Mouse (Mus musculus): ENCODE measurements around the gene Sh3pxd2a. TPM values are rescaled to one million over a fixed set of nuclear protein-coding genes. Genes with fewer than 3 reads are reported as not detected.
A peak's percentile ranks its signal among the peaks of the same experiment; 100 is the strongest.

Gene Sh3pxd2a
- polyA plus RNA-seq, 1 experiment from 2014 or later: 6.4 TPM

DNA sequence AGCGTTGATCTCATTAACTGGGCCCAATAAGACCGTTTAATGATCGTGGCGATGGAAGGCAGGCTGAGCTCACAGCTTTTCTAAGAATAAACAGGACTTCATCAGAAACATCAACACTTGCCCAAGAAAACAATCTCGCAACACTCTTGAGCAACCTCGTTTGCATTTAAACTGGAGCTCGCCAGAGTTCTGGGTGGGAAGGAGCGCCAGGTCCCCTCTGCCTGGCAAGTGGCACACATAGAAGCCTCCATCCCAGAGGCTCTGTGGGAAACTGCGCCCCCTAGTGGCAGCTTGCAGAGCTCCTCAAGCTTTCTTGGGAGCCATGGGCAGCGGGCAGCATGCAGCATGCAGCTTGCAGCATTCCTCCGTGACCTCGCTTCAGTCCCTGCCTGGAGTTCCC, 126.5 kb downstream of the Sh3pxd2a start:
- H3K9me3 ChIP-seq (replicated peaks): no peaks in the 10 kb centered on the region
- WGBS: 27% methylated on average over 12 of the region's 12 CpGs
- no peak overlapping the region for H3K27ac ChIP-seq
- H3K36me3 ChIP-seq: no peaks in the 10 kb centered on the region
- ATAC-seq (replicated peaks; ENCODE audit: low FRiP score): peak; percentile 74; the same call in 1 of the 2 replicates
- H3K9ac ChIP-seq: 0 out of 2 replicates have a peak overlapping the region, but pooled peaks have one; percentile 15
- peaks cover 16% of the 10 kb centered on the region for H3K27me3 ChIP-seq
- H3K4me3 ChIP-seq (replicated peaks): no peak overlapping the region
- H3K4me1 ChIP-seq: peaks cover 46% of the 10 kb centered on the region
- H3K4me2 ChIP-seq: peak overlapping the region; percentile 44

DNA sequence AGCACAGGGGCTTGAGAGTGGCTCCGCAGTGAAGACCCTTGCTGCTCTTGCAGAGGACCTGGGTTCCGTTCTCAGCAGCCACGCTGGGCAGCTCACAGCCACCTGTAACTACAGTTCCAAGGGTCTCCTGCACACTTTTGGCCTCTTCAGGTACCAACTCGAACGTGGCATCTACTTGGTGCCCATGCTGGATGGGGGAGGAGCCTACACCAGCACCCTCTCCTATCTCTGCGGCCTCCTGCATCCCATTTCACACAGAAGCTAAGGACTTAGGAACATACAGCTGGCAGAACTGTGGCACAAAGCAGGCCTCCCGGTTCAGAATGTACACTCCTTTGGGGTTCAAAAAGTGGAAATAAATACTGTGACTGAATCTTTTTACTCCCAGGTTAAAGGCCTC, 127.0 kb downstream of the Sh3pxd2a start:
- no peak overlapping the region for H3K27ac ChIP-seq
- ATAC-seq (replicated peaks; ENCODE audit: low FRiP score): no peak
- peaks cover 11% of the 10 kb centered on the region for H3K27me3 ChIP-seq
- no peak overlapping the region for H3K9ac ChIP-seq
- H3K36me3 ChIP-seq: no peaks in the 10 kb centered on the region
- peaks cover 48% of the 10 kb centered on the region for H3K4me1 ChIP-seq
- WGBS: 82% methylated on average over 7 of the region's 7 CpGs
- no peak overlapping the region for H3K4me2 ChIP-seq
- no peak overlapping the region for H3K4me3 ChIP-seq (replicated peaks)
- H3K9me3 ChIP-seq (replicated peaks): no peaks in the 10 kb centered on the region

DNA sequence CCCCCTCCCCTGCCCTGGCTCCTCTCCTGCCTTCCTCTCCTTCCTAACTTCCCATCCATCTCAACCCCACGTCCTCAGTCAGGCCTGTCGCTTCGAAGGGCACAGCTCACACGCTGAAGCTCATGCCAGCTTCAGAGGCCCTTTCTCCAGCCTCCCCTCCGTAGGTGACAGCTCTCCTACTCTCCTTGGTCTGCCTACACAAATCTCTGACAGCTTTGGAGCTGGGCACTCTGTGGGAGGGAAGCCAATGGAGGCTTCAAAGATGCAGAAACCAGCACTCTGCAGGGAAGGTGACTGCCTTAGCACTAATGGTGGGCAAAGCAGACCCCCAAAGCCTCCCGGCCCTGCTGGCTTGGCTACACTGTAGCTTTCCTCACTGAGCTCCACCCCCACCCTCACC, 128.9 kb downstream of the Sh3pxd2a start:
- no peak overlapping the region for H3K4me2 ChIP-seq
- H3K27ac ChIP-seq: no peak overlapping the region
- H3K36me3 ChIP-seq: no peaks in the 10 kb centered on the region
- no peaks in the 10 kb centered on the region for H3K9me3 ChIP-seq (replicated peaks)
- peaks cover 7% of the 10 kb centered on the region for H3K27me3 ChIP-seq
- no peak overlapping the region for H3K4me3 ChIP-seq (replicated peaks)
- H3K9ac ChIP-seq: no peak overlapping the region
- WGBS: 56% methylated on average over 6 of the region's 6 CpGs
- ATAC-seq (replicated peaks; ENCODE audit: low FRiP score): no peak
- peaks cover 58% of the 10 kb centered on the region for H3K4me1 ChIP-seq

DNA sequence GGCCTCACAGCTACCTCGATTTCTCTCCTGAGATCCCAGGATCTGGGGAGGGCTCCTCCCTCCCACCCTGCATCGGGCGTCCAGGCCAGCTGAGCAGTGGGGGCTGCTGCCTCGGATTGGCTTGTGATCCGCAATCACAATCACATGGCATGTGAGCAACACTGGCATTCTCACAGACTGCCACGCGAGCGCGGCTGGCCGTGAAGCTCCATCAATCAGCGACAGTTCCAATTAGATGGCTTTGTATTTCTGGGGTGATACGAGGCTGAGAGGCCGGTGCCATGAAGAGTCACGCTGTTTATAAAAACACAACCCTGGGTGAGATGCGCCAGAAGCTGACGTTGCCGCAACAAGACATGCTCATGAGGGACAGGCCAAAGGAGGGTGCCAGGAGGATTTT, 129.5 kb downstream of the Sh3pxd2a start:
- peaks cover 60% of the 10 kb centered on the region for H3K4me1 ChIP-seq
- no peak for ATAC-seq (replicated peaks; ENCODE audit: low FRiP score)
- H3K9ac ChIP-seq: no peak overlapping the region
- no peaks in the 10 kb centered on the region for H3K36me3 ChIP-seq
- peaks cover 7% of the 10 kb centered on the region for H3K27me3 ChIP-seq
- no peak overlapping the region for H3K27ac ChIP-seq
- H3K4me3 ChIP-seq (replicated peaks): no peak overlapping the region
- 47% methylated on average over 17 of the region's 17 CpGs for WGBS
- H3K4me2 ChIP-seq: no peak overlapping the region
- no peaks in the 10 kb centered on the region for H3K9me3 ChIP-seq (replicated peaks)

DNA sequence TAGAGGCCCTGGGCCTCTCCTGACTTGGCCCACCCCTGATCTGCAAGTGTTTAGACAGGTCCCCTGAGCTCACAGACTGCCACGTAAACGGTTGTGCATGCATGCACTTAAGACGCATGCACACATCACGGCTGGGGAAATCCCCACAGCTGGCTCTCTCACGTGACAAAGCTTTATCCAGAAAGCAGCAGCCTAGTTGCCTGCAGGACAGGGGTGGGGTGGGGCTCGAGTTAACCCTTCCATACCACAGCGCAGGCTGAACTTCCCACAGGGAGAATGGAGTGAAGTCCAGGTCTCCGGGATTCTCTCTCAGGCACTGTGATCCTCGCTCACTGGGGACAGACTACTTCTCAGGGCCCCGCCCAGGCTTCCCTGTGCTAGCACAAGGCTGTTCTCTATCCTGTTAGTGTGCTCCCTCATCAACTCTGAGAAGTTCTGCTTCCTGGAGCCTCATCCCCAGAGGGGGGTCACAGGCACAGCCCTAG, 133.4 kb downstream of the Sh3pxd2a start:
- ATAC-seq (replicated peaks; ENCODE audit: low FRiP score): peak; percentile 68
- Histone ChIP-seq H3K4me2 (peak overlapping the region; percentile 38), H3K27me3 (no peaks in the 10 kb centered on the region), H3K27ac (peak overlapping the region; percentile 85), H3K4me3 (replicated peaks) (no peak overlapping the region), H3K4me1 (peaks cover 71% of the 10 kb centered on the region), H3K9ac (no peak overlapping the region), H3K9me3 (replicated peaks) (no peaks in the 10 kb centered on the region), H3K36me3 (no peaks in the 10 kb centered on the region)
- WGBS: 17% methylated on average over 10 of the region's 10 CpGs

DNA sequence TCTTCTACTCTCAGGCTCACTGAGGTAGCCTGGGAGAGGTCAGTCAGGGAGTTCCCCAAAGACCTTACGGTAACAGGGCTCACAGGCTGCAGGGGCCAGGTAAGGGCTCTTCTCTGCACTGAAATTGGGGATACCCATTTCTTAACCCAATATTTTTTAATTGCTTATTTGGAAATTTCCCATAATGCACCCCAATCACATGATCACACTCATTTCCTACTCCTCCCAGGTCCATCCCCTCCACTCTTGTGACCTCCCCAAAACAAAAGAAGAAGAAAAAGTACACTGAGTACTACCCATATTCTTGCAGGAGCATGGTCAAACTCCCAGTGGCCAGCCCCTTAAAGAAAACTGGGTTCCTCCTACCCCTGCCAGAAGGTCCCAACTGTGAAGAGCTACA, 135.1 kb downstream of the Sh3pxd2a start:
- peaks cover 60% of the 10 kb centered on the region for H3K4me1 ChIP-seq
- 73% methylated on average over 1 of the region's 1 CpGs for WGBS

DNA sequence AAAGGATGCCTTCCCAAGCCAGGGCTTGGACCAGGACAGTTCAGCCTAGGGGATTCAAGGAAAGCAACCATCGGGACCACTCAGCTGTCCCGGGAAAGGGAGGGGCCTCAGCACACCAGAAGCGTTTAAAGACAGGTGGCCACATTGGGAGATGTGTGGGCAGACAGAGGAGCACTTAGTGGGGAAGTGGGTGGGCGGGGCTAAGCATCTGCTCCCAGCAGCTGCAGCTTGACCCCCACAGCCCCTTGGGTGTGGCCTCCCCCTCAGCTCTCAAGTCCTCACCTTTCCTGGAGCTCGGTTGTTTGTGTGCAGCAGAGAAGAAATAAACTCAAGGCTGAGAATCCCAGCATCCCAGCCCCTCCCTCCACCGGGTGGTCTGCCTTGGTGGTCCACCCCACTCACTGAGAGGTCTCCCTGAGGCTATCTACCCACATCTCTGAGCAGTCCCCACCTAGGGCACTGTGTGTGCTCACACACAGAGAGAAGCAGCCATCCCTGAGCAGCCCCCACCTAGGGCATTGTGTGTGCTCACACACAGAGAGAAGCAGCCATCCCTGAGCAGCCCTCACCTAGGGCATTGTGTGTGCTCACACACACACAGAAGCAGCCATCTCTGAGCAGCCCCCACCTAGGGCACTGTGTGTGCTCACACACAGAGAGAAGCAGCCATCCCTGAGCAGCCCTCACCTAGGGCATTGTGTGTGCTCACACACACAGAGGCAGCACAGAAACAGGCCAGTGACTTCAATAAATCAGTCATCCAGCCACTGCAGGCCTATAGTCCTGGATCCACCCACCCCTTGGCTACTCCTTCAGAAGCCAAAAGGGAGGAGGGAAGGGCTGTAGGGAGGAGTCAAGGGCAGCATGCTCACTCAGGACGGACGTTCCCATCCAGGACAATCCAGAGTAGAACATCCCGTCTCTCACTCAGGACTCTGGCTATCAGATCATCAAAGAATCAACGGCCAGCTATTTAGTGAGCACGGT, 136.0 kb downstream of the Sh3pxd2a start:
- H3K27me3 ChIP-seq: no peaks in the 10 kb centered on the region
- H3K9ac ChIP-seq: no peak overlapping the region
- no peaks in the 10 kb centered on the region for H3K36me3 ChIP-seq
- H3K9me3 ChIP-seq (replicated peaks): no peaks in the 10 kb centered on the region
- 7% methylated on average over 11 of the region's 11 CpGs for WGBS
- H3K27ac ChIP-seq: peak overlapping the region; percentile 90
- peak; percentile 78 for ATAC-seq (replicated peaks; ENCODE audit: low FRiP score)
- H3K4me3 ChIP-seq (replicated peaks): no peak overlapping the region
- peaks cover 53% of the 10 kb centered on the region for H3K4me1 ChIP-seq
- H3K4me2 ChIP-seq: peak overlapping the region; percentile 2

More for the DNA sequence above, 135.1 kb downstream of the Sh3pxd2a start:
- H3K36me3 ChIP-seq: no peaks in the 10 kb centered on the region
- ATAC-seq (replicated peaks; ENCODE audit: low FRiP score): no peak
- no peak overlapping the region for H3K4me2 ChIP-seq
- H3K27ac ChIP-seq: peak overlapping the region; percentile 90
- no peaks in the 10 kb centered on the region for H3K9me3 ChIP-seq (replicated peaks)
- H3K9ac ChIP-seq: no peak overlapping the region
- H3K27me3 ChIP-seq: no peaks in the 10 kb centered on the region
- no peak overlapping the region for H3K4me3 ChIP-seq (replicated peaks)

DNA sequence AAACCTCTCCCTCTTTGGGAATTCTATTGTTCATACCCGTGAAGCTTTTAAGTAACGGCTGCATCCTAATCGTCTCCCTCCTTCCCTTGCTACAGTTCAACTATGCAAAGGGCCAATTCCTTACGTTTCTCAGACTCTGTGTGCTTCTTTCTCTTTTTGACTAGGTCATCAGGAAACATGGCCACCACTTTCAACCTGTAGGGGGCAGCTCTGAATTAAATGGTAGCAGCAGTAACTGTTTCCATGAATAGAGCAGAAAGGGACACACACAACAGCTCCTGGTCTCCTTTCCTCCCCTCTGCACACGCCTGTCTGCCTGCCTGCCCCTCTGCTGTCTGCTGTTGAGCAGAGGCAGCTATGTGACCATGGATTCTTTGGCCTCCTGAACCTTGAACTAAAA, 138.3 kb downstream of the Sh3pxd2a start:
- no peak for ATAC-seq (replicated peaks; ENCODE audit: low FRiP score)
- 42% methylated on average over 5 of the region's 5 CpGs for WGBS
- Histone ChIP-seq H3K4me2 (no peak overlapping the region), H3K27me3 (no peaks in the 10 kb centered on the region), H3K4me3 (replicated peaks) (no peak overlapping the region), H3K27ac (no peak overlapping the region), H3K9ac (no peak overlapping the region), H3K9me3 (replicated peaks) (no peaks in the 10 kb centered on the region), H3K36me3 (no peaks in the 10 kb centered on the region), H3K4me1 (peaks cover 48% of the 10 kb centered on the region)

DNA sequence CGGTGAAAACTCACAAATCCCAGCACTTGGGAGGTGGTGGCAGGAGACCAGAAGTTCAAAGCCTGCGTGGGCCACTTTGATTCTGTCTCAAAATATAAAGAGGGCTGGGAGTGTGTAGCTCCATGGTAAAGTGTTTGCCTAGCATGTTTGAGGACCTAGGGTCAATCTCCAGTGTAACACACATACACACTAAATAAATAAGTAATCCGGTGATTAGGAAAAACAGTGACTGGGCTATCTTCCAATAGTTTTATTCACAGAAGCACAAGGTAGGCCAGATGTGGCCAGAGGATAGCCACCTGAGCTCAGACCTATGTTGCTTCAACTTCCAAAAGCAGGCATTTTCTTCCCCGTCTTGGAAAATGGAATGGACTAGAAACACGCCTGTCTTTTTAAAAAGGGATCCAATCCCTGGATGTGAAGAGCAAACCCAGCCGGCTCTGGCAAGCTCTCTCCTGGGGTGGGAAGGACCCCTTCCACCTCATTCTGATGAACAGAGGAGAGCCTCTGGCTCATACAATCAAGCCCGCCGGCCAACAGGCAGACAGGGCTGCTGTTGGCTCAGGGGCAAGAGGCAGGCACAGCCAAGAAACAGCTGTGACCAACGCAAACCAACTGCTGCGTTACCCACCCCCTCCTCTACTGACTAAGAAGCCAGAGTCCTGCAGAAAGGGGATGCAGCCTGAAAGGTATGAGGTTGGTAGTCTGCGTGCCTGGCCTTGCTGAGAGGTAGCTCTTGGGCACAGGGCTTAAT, 140.9 kb downstream of the Sh3pxd2a start:
- Histone ChIP-seq H3K9me3 (replicated peaks) (no peaks in the 10 kb centered on the region), H3K27me3 (no peaks in the 10 kb centered on the region), H3K9ac (no peak overlapping the region), H3K4me1 (peaks cover 50% of the 10 kb centered on the region), H3K4me3 (replicated peaks) (no peak overlapping the region), H3K4me2 (no peak overlapping the region), H3K27ac (0 out of 2 replicates have a peak overlapping the region, but pooled peaks have one; percentile 15), H3K36me3 (no peaks in the 10 kb centered on the region)
- no peak for ATAC-seq (replicated peaks; ENCODE audit: low FRiP score)
- WGBS: 74% methylated on average over 11 of the region's 11 CpGs

DNA sequence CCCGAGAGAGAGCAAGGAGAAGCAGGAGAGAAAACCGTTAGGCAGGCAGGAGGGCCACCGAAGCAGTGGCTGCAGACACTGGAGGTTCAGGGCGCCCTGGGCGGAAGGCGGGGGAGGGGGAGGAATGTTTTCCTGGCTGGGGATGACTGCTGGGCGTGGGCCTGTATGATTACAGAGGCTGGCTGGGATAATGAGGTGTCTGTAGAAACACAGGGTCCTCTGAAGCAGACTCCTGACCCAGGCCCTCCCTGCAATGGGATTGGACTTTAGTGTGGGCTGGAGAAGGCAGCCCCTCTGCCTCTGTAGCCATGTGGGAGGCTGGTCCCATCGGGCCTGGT, 143.9 kb downstream of the Sh3pxd2a start:
- H3K4me2 ChIP-seq: peak overlapping the region; percentile 37
- peaks cover 58% of the 10 kb centered on the region for H3K4me1 ChIP-seq
- H3K9me3 ChIP-seq (replicated peaks): no peaks in the 10 kb centered on the region
- H3K9ac ChIP-seq: 0 out of 2 replicates have a peak overlapping the region, but pooled peaks have one; percentile 8
- H3K4me3 ChIP-seq (replicated peaks): peak overlapping the region; percentile 21; the same call in 1 of the 2 replicates
- H3K36me3 ChIP-seq: no peaks in the 10 kb centered on the region
- ATAC-seq (replicated peaks; ENCODE audit: low FRiP score): peak; percentile 34; the same call in 1 of the 2 replicates
- H3K27me3 ChIP-seq: no peaks in the 10 kb centered on the region
- peak overlapping the region; percentile 80 for H3K27ac ChIP-seq
- whole genome bisulfite sequencing: 10% methylated on average over 8 of the region's 8 CpGs

DNA sequence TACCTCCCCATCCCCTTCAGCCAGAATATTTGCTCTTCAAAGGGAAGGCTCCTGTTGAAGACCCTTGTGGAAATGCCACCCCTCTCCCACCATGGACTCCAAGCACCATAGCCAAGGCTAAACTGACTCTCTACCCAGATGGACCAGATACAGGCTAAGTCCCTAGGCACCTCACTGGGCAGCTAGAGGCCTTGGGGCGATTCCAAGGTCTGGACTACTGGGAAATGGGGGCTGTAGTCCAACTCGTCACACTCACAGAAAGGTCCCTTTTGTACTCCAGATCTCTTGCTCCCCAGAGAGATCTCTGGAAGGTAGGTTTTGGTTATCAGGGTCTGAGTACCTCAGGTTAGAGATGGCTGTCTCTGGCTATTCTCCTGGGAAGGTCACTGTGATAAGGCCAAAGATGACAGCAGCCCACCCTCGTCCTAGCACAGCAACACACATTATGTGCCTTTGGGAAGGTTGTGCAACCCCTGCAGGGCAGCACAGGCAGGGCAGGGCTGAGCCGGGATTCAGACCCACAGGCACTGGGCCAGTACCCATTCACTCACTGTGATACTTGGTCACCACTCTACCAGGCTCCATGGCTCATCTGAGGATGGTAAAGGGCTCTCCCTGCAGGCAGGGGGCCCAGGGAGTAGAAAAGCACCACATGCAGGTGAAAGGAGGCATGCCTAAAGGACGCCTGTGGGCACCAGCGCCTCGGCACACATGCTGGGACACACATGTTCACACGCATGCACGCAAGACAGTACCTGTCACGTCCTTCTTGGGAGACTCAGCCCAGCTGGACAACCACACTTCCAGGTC, 144.5 kb downstream of the Sh3pxd2a start:
- Histone ChIP-seq H3K4me3 (replicated peaks) (peak overlapping the region; percentile 21; the same call in 1 of the 2 replicates), H3K36me3 (no peaks in the 10 kb centered on the region), H3K4me1 (peaks cover 64% of the 10 kb centered on the region), H3K4me2 (peak overlapping the region; percentile 37), H3K9ac (0 out of 2 replicates have a peak overlapping the region, but pooled peaks have one; percentile 8), H3K9me3 (replicated peaks) (no peaks in the 10 kb centered on the region), H3K27ac (peak overlapping the region; percentile 80), H3K27me3 (no peaks in the 10 kb centered on the region)
- ATAC-seq (replicated peaks; ENCODE audit: low FRiP score): no peak
- 64% methylated on average over 10 of the region's 10 CpGs for WGBS

All from kidney, embryonic 15.5 days (tissue).